Mouse (Mus musculus): ENCODE measurements around the gene Efcab10. TPM values are rescaled to one million over a fixed set of nuclear protein-coding genes. Genes with fewer than 3 reads are reported as not detected.

Efcab10 gene
- polyA plus RNA-seq, 1 experiment from 2014 or later = 17.7 TPM

- 90% methylated on average over 7 of the region's 7 CpGs for WGBS
- Histone ChIP-seq H3K27ac (ENCODE audit: low read length) (no peak overlapping the region), H3K4me3 (ENCODE audit: low read depth, low read length) (no peak overlapping the region), H3K36me3 (ENCODE audit: insufficient read depth, low read length) (peaks cover 18% of the 10 kb centered on the region), H3K9me3 (ENCODE audit: low read length) (no peaks in the 10 kb centered on the region), H3K4me2 (replicated peaks; ENCODE audit: low read depth, low read length) (no peak overlapping the region), H3K27me3 (replicated peaks; ENCODE audit: insufficient read depth, low read length) (no peaks in the 10 kb centered on the region), H3K9ac (replicated peaks; ENCODE audit: low read depth) (no peak overlapping the region), H3K4me1 (ENCODE audit: insufficient read depth, low read depth, low read length) (no peaks in the 10 kb centered on the region)
- no peak for ATAC-seq
- TF ChIP-seq EP300 (IDR thresholded peaks at IDR 0.05) (no peak), CTCF (IDR thresholded peaks at IDR 0.05) (no peak)
- DNase-seq (ENCODE audit: low spot score) = no peak
Observed at GRCm38 (mm10) chr12:33359209-33359608, 35.4 kb upstream of the Efcab10 start.

- ATAC-seq (no peak), DNase-seq (ENCODE audit: low spot score) (no peak)
- Histone ChIP-seq H3K4me2 (replicated peaks; ENCODE audit: low read depth, low read length) (no peak overlapping the region), H3K4me3 (ENCODE audit: low read depth, low read length) (no peak overlapping the region), H3K27me3 (replicated peaks; ENCODE audit: insufficient read depth, low read length) (no peaks in the 10 kb centered on the region), H3K9me3 (ENCODE audit: low read length) (no peaks in the 10 kb centered on the region), H3K36me3 (ENCODE audit: insufficient read depth, low read length) (peaks cover 16% of the 10 kb centered on the region), H3K9ac (replicated peaks; ENCODE audit: low read depth) (no peak overlapping the region), H3K27ac (ENCODE audit: low read length) (no peak overlapping the region), H3K4me1 (ENCODE audit: insufficient read depth, low read depth, low read length) (no peaks in the 10 kb centered on the region)
- no peak for TF ChIP-seq EP300 (IDR thresholded peaks at IDR 0.05)
- TF ChIP-seq CTCF (IDR thresholded peaks at IDR 0.05) = no peak
- WGBS = 76% methylated on average over 5 of the region's 5 CpGs
Observed at GRCm38 (mm10) chr12:33359878-33360482, 34.7 kb upstream of the Efcab10 start.

- Histone ChIP-seq H3K27ac (ENCODE audit: low read length) (no peak overlapping the region), H3K4me1 (ENCODE audit: insufficient read depth, low read depth, low read length) (no peaks in the 10 kb centered on the region), H3K27me3 (replicated peaks; ENCODE audit: insufficient read depth, low read length) (no peaks in the 10 kb centered on the region), H3K4me3 (ENCODE audit: low read depth, low read length) (no peak overlapping the region), H3K9me3 (ENCODE audit: low read length) (no peaks in the 10 kb centered on the region), H3K36me3 (ENCODE audit: insufficient read depth, low read length) (peaks cover 16% of the 10 kb centered on the region), H3K4me2 (replicated peaks; ENCODE audit: low read depth, low read length) (no peak overlapping the region), H3K9ac (replicated peaks; ENCODE audit: low read depth) (no peak overlapping the region)
- TF ChIP-seq EP300 (IDR thresholded peaks at IDR 0.05) (no peak), CTCF (IDR thresholded peaks at IDR 0.05) (no peak)
- DNase-seq (ENCODE audit: low spot score) (peak; percentile 36), ATAC-seq (no peak)
- WGBS = 38% methylated on average over 6 of the region's 6 CpGs
Observed at GRCm38 (mm10) chr12:33360729-33361128, 33.9 kb upstream of the Efcab10 start.

GRCm38 (mm10) chr12:33364511-33364910, 30.1 kb upstream of the Efcab10 start:
- Histone ChIP-seq H3K36me3 (ENCODE audit: insufficient read depth, low read length) (peaks cover 7% of the 10 kb centered on the region), H3K9ac (replicated peaks; ENCODE audit: low read depth) (no peak overlapping the region), H3K4me3 (ENCODE audit: low read depth, low read length) (no peak overlapping the region), H3K27me3 (replicated peaks; ENCODE audit: insufficient read depth, low read length) (no peaks in the 10 kb centered on the region), H3K4me2 (replicated peaks; ENCODE audit: low read depth, low read length) (no peak overlapping the region), H3K9me3 (ENCODE audit: low read length) (no peaks in the 10 kb centered on the region), H3K4me1 (ENCODE audit: insufficient read depth, low read depth, low read length) (no peaks in the 10 kb centered on the region), H3K27ac (ENCODE audit: low read length) (no peak overlapping the region)
- no peak for TF ChIP-seq CTCF (IDR thresholded peaks at IDR 0.05)
- TF ChIP-seq EP300 (IDR thresholded peaks at IDR 0.05) = no peak
- 91% methylated on average over 8 of the region's 8 CpGs for WGBS
- DNase-seq (ENCODE audit: low spot score) (no peak), ATAC-seq (no peak)

GRCm38 (mm10) chr12:33365133-33365532, 29.5 kb upstream of the Efcab10 start:
- DNase-seq (ENCODE audit: low spot score) (no peak), ATAC-seq (no peak)
- TF ChIP-seq CTCF (IDR thresholded peaks at IDR 0.05) (no peak), EP300 (IDR thresholded peaks at IDR 0.05) (no peak)
- H3K9me3 ChIP-seq (ENCODE audit: low read length) = no peaks in the 10 kb centered on the region
- H3K4me2 ChIP-seq (replicated peaks; ENCODE audit: low read depth, low read length) = no peak overlapping the region
- H3K4me3 ChIP-seq (ENCODE audit: low read depth, low read length) = no peak overlapping the region
- peaks cover 7% of the 10 kb centered on the region for H3K36me3 ChIP-seq (ENCODE audit: insufficient read depth, low read length)
- H3K9ac ChIP-seq (replicated peaks; ENCODE audit: low read depth) = no peak overlapping the region
- no peaks in the 10 kb centered on the region for H3K27me3 ChIP-seq (replicated peaks; ENCODE audit: insufficient read depth, low read length)
- 92% methylated on average over 8 of the region's 8 CpGs for WGBS
- H3K27ac ChIP-seq (ENCODE audit: low read length) = no peak overlapping the region
- no peaks in the 10 kb centered on the region for H3K4me1 ChIP-seq (ENCODE audit: insufficient read depth, low read depth, low read length)

GRCm38 (mm10) chr12:33369555-33369954, 25.1 kb upstream of the Efcab10 start:
- Histone ChIP-seq H3K4me3 (ENCODE audit: low read depth, low read length) (no peak overlapping the region), H3K4me1 (ENCODE audit: insufficient read depth, low read depth, low read length) (no peaks in the 10 kb centered on the region), H3K27me3 (replicated peaks; ENCODE audit: insufficient read depth, low read length) (no peaks in the 10 kb centered on the region), H3K9me3 (ENCODE audit: low read length) (no peaks in the 10 kb centered on the region), H3K27ac (ENCODE audit: low read length) (no peak overlapping the region), H3K9ac (replicated peaks; ENCODE audit: low read depth) (no peak overlapping the region), H3K36me3 (ENCODE audit: insufficient read depth, low read length) (0 out of 2 replicates have a peak, but pooled peaks cover 4% of the 10 kb centered on the region), H3K4me2 (replicated peaks; ENCODE audit: low read depth, low read length) (no peak overlapping the region)
- TF ChIP-seq EP300 (IDR thresholded peaks at IDR 0.05) (no peak), CTCF (IDR thresholded peaks at IDR 0.05) (no peak)
- 82% methylated on average over 3 of the region's 3 CpGs for WGBS
- DNase-seq (ENCODE audit: low spot score) (no peak), ATAC-seq (no peak)
